Mouse (Mus musculus): ENCODE measurements around the gene Fam19a5. TPM values are rescaled to one million over a fixed set of nuclear protein-coding genes. Genes with fewer than 3 reads are reported as not detected.

Fam19a5 gene
- polyA plus RNA-seq, 1 experiment from 2014 or later: 33.3 TPM

GRCm38 (mm10) chr15:87545731-87546360, 1.7 kb downstream of the Fam19a5 start:
- H3K4me3 ChIP-seq (ENCODE audit: low read depth, low read length): peak overlapping the region; percentile 84
- peaks cover 33% of the 10 kb centered on the region for H3K4me1 ChIP-seq (ENCODE audit: control insufficient read depth, insufficient read depth, low read length)
- H3K27ac ChIP-seq (ENCODE audit: low read depth, low read length): 0 out of 2 replicates have a peak overlapping the region, but pooled peaks have one; percentile 30
- peak overlapping the region; percentile 92 for H3K9ac ChIP-seq (replicated peaks; ENCODE audit: low read depth, low read length)
- H3K27me3 ChIP-seq (ENCODE audit: control insufficient read depth, insufficient read depth, low read length): no peaks in the 10 kb centered on the region
- peak overlapping the region; percentile 72 for H3K4me2 ChIP-seq (ENCODE audit: low read depth, low read length)
- 28% methylated on average over 8 of the region's 8 CpGs for WGBS
- no peaks in the 10 kb centered on the region for H3K9me3 ChIP-seq (ENCODE audit: control insufficient read depth, low read length)
- no peak for ATAC-seq (ENCODE audit: low read depth)
- H3K36me3 ChIP-seq (ENCODE audit: control insufficient read depth, insufficient read depth, low read length): no peaks in the 10 kb centered on the region

GRCm38 (mm10) chr15:87547022-87547421, 2.9 kb downstream of the Fam19a5 start:
- peaks cover 33% of the 10 kb centered on the region for H3K4me1 ChIP-seq (ENCODE audit: control insufficient read depth, insufficient read depth, low read length)
- peak overlapping the region; percentile 72 for H3K4me2 ChIP-seq (ENCODE audit: low read depth, low read length)
- no peaks in the 10 kb centered on the region for H3K9me3 ChIP-seq (ENCODE audit: control insufficient read depth, low read length)
- H3K27me3 ChIP-seq (ENCODE audit: control insufficient read depth, insufficient read depth, low read length): no peaks in the 10 kb centered on the region
- H3K9ac ChIP-seq (replicated peaks; ENCODE audit: low read depth, low read length): no peak overlapping the region
- no peaks in the 10 kb centered on the region for H3K36me3 ChIP-seq (ENCODE audit: control insufficient read depth, insufficient read depth, low read length)
- WGBS: 25% methylated on average over 5 of the region's 5 CpGs
- H3K27ac ChIP-seq (ENCODE audit: low read depth, low read length): no peak overlapping the region
- peak overlapping the region; percentile 84 for H3K4me3 ChIP-seq (ENCODE audit: low read depth, low read length)
- ATAC-seq (ENCODE audit: low read depth): no peak

- Histone ChIP-seq H3K36me3 (ENCODE audit: control insufficient read depth, insufficient read depth, low read length) (no peaks in the 10 kb centered on the region), H3K4me2 (ENCODE audit: low read depth, low read length) (no peak overlapping the region), H3K27me3 (ENCODE audit: control insufficient read depth, insufficient read depth, low read length) (no peaks in the 10 kb centered on the region), H3K9ac (replicated peaks; ENCODE audit: low read depth, low read length) (no peak overlapping the region), H3K27ac (ENCODE audit: low read depth, low read length) (no peak overlapping the region), H3K9me3 (ENCODE audit: control insufficient read depth, low read length) (no peaks in the 10 kb centered on the region), H3K4me1 (ENCODE audit: control insufficient read depth, insufficient read depth, low read length) (peaks cover 33% of the 10 kb centered on the region), H3K4me3 (ENCODE audit: low read depth, low read length) (no peak overlapping the region)
- no peak for ATAC-seq (ENCODE audit: low read depth)
- WGBS: 76% methylated on average over 4 of the region's 4 CpGs
Observed at GRCm38 (mm10) chr15:87549724-87550123, 5.6 kb downstream of the Fam19a5 start.

GRCm38 (mm10) chr15:87550756-87551155, 6.7 kb downstream of the Fam19a5 start:
- Histone ChIP-seq H3K9ac (replicated peaks; ENCODE audit: low read depth, low read length) (no peak overlapping the region), H3K4me2 (ENCODE audit: low read depth, low read length) (no peak overlapping the region), H3K27me3 (ENCODE audit: control insufficient read depth, insufficient read depth, low read length) (no peaks in the 10 kb centered on the region), H3K9me3 (ENCODE audit: control insufficient read depth, low read length) (no peaks in the 10 kb centered on the region), H3K4me1 (ENCODE audit: control insufficient read depth, insufficient read depth, low read length) (peaks cover 29% of the 10 kb centered on the region), H3K27ac (ENCODE audit: low read depth, low read length) (no peak overlapping the region), H3K4me3 (ENCODE audit: low read depth, low read length) (no peak overlapping the region), H3K36me3 (ENCODE audit: control insufficient read depth, insufficient read depth, low read length) (no peaks in the 10 kb centered on the region)
- WGBS: 57% methylated on average over 5 of the region's 5 CpGs
- ATAC-seq (ENCODE audit: low read depth): no peak

GRCm38 (mm10) chr15:87551556-87551955, 7.5 kb downstream of the Fam19a5 start:
- no peak overlapping the region for H3K4me2 ChIP-seq (ENCODE audit: low read depth, low read length)
- H3K4me1 ChIP-seq (ENCODE audit: control insufficient read depth, insufficient read depth, low read length): peaks cover 27% of the 10 kb centered on the region
- H3K9ac ChIP-seq (replicated peaks; ENCODE audit: low read depth, low read length): no peak overlapping the region
- H3K36me3 ChIP-seq (ENCODE audit: control insufficient read depth, insufficient read depth, low read length): no peaks in the 10 kb centered on the region
- H3K4me3 ChIP-seq (ENCODE audit: low read depth, low read length): no peak overlapping the region
- H3K9me3 ChIP-seq (ENCODE audit: control insufficient read depth, low read length): no peaks in the 10 kb centered on the region
- WGBS: 31% methylated on average over 8 of the region's 8 CpGs
- H3K27me3 ChIP-seq (ENCODE audit: control insufficient read depth, insufficient read depth, low read length): no peaks in the 10 kb centered on the region
- ATAC-seq (ENCODE audit: low read depth): no peak
- no peak overlapping the region for H3K27ac ChIP-seq (ENCODE audit: low read depth, low read length)

- Histone ChIP-seq H3K36me3 (ENCODE audit: control insufficient read depth, insufficient read depth, low read length) (no peaks in the 10 kb centered on the region), H3K4me1 (ENCODE audit: control insufficient read depth, insufficient read depth, low read length) (no peaks in the 10 kb centered on the region), H3K9me3 (ENCODE audit: control insufficient read depth, low read length) (no peaks in the 10 kb centered on the region), H3K27ac (ENCODE audit: low read depth, low read length) (no peak overlapping the region), H3K9ac (replicated peaks; ENCODE audit: low read depth, low read length) (no peak overlapping the region), H3K27me3 (ENCODE audit: control insufficient read depth, insufficient read depth, low read length) (no peaks in the 10 kb centered on the region), H3K4me2 (ENCODE audit: low read depth, low read length) (no peak overlapping the region), H3K4me3 (ENCODE audit: low read depth, low read length) (no peak overlapping the region)
- no peak for ATAC-seq (ENCODE audit: low read depth)
- WGBS: 82% methylated on average over 9 of the region's 9 CpGs
Observed at GRCm38 (mm10) chr15:87555811-87556210, 11.7 kb downstream of the Fam19a5 start.

GRCm38 (mm10) chr15:87564331-87564730, 20.2 kb downstream of the Fam19a5 start:
- Histone ChIP-seq H3K4me1 (ENCODE audit: control insufficient read depth, insufficient read depth, low read length) (peaks cover 16% of the 10 kb centered on the region; the same call in 1 of the 2 replicates), H3K9me3 (ENCODE audit: control insufficient read depth, low read length) (no peaks in the 10 kb centered on the region), H3K27ac (ENCODE audit: low read depth, low read length) (no peak overlapping the region), H3K4me2 (ENCODE audit: low read depth, low read length) (no peak overlapping the region), H3K27me3 (ENCODE audit: control insufficient read depth, insufficient read depth, low read length) (no peaks in the 10 kb centered on the region), H3K4me3 (ENCODE audit: low read depth, low read length) (no peak overlapping the region), H3K9ac (replicated peaks; ENCODE audit: low read depth, low read length) (no peak overlapping the region), H3K36me3 (ENCODE audit: control insufficient read depth, insufficient read depth, low read length) (no peaks in the 10 kb centered on the region)
- 92% methylated on average over 5 of the region's 5 CpGs for WGBS
- ATAC-seq (ENCODE audit: low read depth): no peak

GRCm38 (mm10) chr15:87566040-87566929, 22.2 kb downstream of the Fam19a5 start:
- Histone ChIP-seq H3K36me3 (ENCODE audit: control insufficient read depth, insufficient read depth, low read length) (no peaks in the 10 kb centered on the region), H3K27me3 (ENCODE audit: control insufficient read depth, insufficient read depth, low read length) (no peaks in the 10 kb centered on the region), H3K4me1 (ENCODE audit: control insufficient read depth, insufficient read depth, low read length) (peaks cover 16% of the 10 kb centered on the region; the same call in 1 of the 2 replicates), H3K4me3 (ENCODE audit: low read depth, low read length) (no peak overlapping the region), H3K4me2 (ENCODE audit: low read depth, low read length) (no peak overlapping the region), H3K27ac (ENCODE audit: low read depth, low read length) (peak overlapping the region; percentile 55), H3K9ac (replicated peaks; ENCODE audit: low read depth, low read length) (no peak overlapping the region), H3K9me3 (ENCODE audit: control insufficient read depth, low read length) (no peaks in the 10 kb centered on the region)
- 43% methylated on average over 11 of the region's 11 CpGs for WGBS
- peak; percentile 77 for ATAC-seq (ENCODE audit: low read depth)

- H3K4me2 ChIP-seq (ENCODE audit: low read depth, low read length): no peak overlapping the region
- no peak overlapping the region for H3K9ac ChIP-seq (replicated peaks; ENCODE audit: low read depth, low read length)
- no peak overlapping the region for H3K27ac ChIP-seq (ENCODE audit: low read depth, low read length)
- no peaks in the 10 kb centered on the region for H3K36me3 ChIP-seq (ENCODE audit: control insufficient read depth, insufficient read depth, low read length)
- ATAC-seq (ENCODE audit: low read depth): no peak
- peaks cover 14% of the 10 kb centered on the region; the same call in 1 of the 2 replicates for H3K4me1 ChIP-seq (ENCODE audit: control insufficient read depth, insufficient read depth, low read length)
- no peaks in the 10 kb centered on the region for H3K9me3 ChIP-seq (ENCODE audit: control insufficient read depth, low read length)
- H3K27me3 ChIP-seq (ENCODE audit: control insufficient read depth, insufficient read depth, low read length): no peaks in the 10 kb centered on the region
- 55% methylated on average over 11 of the region's 11 CpGs for WGBS
- H3K4me3 ChIP-seq (ENCODE audit: low read depth, low read length): no peak overlapping the region
Observed at GRCm38 (mm10) chr15:87570182-87570581, 26.1 kb downstream of the Fam19a5 start.

Data from neural tube, embryonic 14.5 days (tissue).